Mouse (Mus musculus) embryonic fibroblast, embryonic 13.5 days (primary cell): ENCODE results near the gene Dusp15. TPM values are rescaled to one million over a fixed set of nuclear protein-coding genes. Genes with fewer than 3 reads are reported as not detected.
A peak's percentile ranks its signal among the peaks of the same experiment; 100 is the strongest.

Experiments used
- H3K27ac ChIP-seq: 2 replicates; pipeline ENCODE4 v1.5.1; 2012; ENCODE audit warnings: low read length, control low read depth, inconsistent platforms; ENCODE audit not compliant: insufficient read depth
- H3K4me1 ChIP-seq: 2 replicates; pipeline ENCODE4 v1.6.1; 2011; ENCODE audit warnings: low read length; ENCODE audit not compliant: control insufficient read depth, insufficient read depth
- H3K4me3 ChIP-seq: 2 replicates; pipeline ENCODE4 v1.5.1; 2011; ENCODE audit warnings: mild to moderate bottlenecking, control low read depth, low read length; ENCODE audit not compliant: insufficient read depth
- CTCF ChIP-seq: IDR thresholded peaks from 2 replicates; pipeline ENCODE4 v1.5.1; 2011; ENCODE audit warnings: mild to moderate bottlenecking, control low read depth, low read length, moderate library complexity, borderline replicate concordance; ENCODE audit not compliant: insufficient read depth
- POLR2A ChIP-seq: IDR thresholded peaks from 2 replicates; pipeline ENCODE4 v1.6.1; 2011; ENCODE audit warnings: low read depth, mild to moderate bottlenecking, control low read depth, low read length, moderate library complexity
- polyA plus RNA-seq: library from polyadenylated mRNA; stranded (reverse); fragments of >200 nt; gene quantifications from 2 replicates; pipeline ENCODE4 v1.2.4, GENCODE M21; 2011; ENCODE audit warnings: low read depth; ENCODE audit not compliant: missing spikeins, insufficient read length

Dusp15 gene
- 2.2 and 3.5 TPM in 2 replicates for polyA plus RNA-seq

GRCm38 (mm10) chr2:152951065-152951849 is at the start of gene Dusp15:
Gene Dusp15, minus strand, starts transcription at chr2:152951698.
- TF ChIP-seq CTCF (no peak), POLR2A (no peak)
- Histone ChIP-seq H3K4me3 (peak within 1 kb of the TSS; percentile 53), H3K27ac (no peak within 1 kb of the TSS), H3K4me1 (no peaks in the 10 kb centered on the region)

- Histone ChIP-seq H3K4me1 (no peaks in the 10 kb centered on the region), H3K4me3 (no peak overlapping the region), H3K27ac (no peak overlapping the region)
- no peak for TF ChIP-seq POLR2A
- no peak for TF ChIP-seq CTCF
Measured at GRCm38 (mm10) chr2:152997046-152997445, 45.5 kb upstream of the Dusp15 start.

DNA sequence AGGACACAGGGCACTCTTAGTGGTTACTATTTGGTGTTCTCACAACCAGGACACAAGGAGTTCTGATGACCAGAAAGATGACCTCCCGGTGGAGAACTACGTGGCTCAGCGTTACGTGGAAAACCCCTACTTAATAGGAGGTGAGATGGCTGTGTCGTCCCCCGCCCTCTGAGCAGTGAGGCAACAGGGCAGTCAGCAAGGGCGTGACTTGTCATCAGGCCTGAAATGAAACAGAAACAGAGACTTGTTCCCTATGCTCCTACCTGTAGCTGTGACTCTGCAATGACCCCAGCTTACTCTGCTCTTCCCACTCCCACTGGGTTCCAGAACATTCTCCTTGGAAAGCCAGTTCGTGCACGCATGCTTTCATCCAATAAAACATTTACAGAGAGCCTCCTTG is 40.0 kb upstream of the Dusp15 start:
- no peak overlapping the region for H3K4me3 ChIP-seq
- no peaks in the 10 kb centered on the region for H3K4me1 ChIP-seq
- H3K27ac ChIP-seq = no peak overlapping the region
- TF ChIP-seq POLR2A (no peak), CTCF (no peak)

- TF ChIP-seq POLR2A (no peak), CTCF (no peak)
- no peaks in the 10 kb centered on the region for H3K4me1 ChIP-seq
- no peak overlapping the region for H3K27ac ChIP-seq
- H3K4me3 ChIP-seq = no peak overlapping the region
Measured at GRCm38 (mm10) chr2:152985582-152985981, 34.1 kb upstream of the Dusp15 start.

- TF ChIP-seq CTCF = no peak
- TF ChIP-seq POLR2A = no peak
- H3K27ac ChIP-seq = no peak overlapping the region
- no peak overlapping the region for H3K4me3 ChIP-seq
- no peaks in the 10 kb centered on the region; the same call in 1 of the 2 replicates for H3K4me1 ChIP-seq
Measured at GRCm38 (mm10) chr2:152976991-152977390, 25.5 kb upstream of the Dusp15 start.

DNA sequence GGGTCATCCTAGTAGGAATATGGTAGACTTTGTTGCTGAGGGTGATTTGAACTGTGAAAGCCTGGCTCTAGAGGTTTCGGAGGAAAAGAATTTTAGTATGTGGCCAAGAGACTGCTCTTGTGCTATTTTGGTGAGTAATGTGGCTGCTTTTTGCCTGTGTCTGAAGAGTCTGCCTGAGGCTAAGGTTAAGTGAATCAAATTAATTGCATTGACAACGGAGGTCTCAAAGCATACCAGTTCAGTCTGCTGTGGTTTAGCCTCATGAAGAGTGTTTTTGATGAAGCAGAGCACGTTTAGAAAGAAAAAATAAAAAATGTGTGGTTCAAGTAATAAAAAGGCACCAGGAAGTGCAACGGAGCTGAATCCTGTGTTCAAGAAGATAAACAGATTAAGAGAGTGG is 14.1 kb upstream of the Dusp15 start:
- no peak for TF ChIP-seq POLR2A
- no peak for TF ChIP-seq CTCF
- H3K4me3 ChIP-seq = no peak overlapping the region
- H3K4me1 ChIP-seq = no peaks in the 10 kb centered on the region
- no peak overlapping the region for H3K27ac ChIP-seq

DNA sequence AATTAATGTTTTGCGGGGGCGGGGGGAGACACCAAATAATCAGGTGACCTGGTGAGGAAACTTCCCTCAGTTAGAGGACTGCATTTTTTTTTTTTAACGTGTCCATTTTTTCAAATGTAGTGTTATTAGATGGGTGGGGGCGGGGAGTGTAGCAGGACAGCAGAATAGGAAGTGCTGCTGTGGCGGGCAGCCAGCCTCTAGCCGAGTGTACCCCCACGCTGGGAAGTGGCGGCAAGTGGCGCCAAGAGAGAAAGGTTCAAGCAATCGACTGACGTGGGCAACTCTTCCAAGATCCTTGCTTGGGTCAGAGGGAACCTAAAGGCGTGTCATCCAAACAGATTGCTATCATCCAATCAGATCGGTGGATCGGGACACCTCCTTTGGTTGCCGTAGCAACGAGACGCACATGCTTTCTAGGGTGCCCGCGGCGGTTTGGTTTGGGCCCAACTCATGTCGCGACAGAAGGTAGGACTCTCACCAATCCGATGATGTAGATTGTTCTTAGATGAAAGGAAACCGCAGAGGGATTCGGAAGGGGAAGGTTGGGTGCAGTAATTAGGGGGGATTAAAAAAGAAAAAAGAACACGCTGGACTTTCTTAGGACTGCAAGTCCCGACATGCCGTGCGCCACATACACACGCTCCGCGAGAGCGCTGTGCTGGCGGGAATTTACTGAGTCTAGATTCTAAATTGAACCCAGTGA is 10.7 kb upstream of the Dusp15 start, which contains the start of gene Ttll9:
Gene Ttll9, plus strand, starts transcription at position 395 of the 703 bp plus-strand sequence.
- H3K4me1 ChIP-seq = no peaks in the 10 kb centered on the region
- TF ChIP-seq POLR2A (no peak), CTCF (no peak)
- H3K27ac ChIP-seq = no peak within 1 kb of the TSS

GRCm38 (mm10) chr2:152958116-152958515 is 6.6 kb upstream of the Dusp15 start:
- no peaks in the 10 kb centered on the region for H3K4me1 ChIP-seq
- H3K27ac ChIP-seq = no peak overlapping the region
- no peak overlapping the region for H3K4me3 ChIP-seq
- TF ChIP-seq POLR2A = no peak
- no peak for TF ChIP-seq CTCF

More for the DNA sequence above, 10.7 kb upstream of the Dusp15 start, which contains the start of gene Ttll9:
- peak within 1 kb of the TSS; percentile 59 for H3K4me3 ChIP-seq

- H3K27ac ChIP-seq = no peak overlapping the region
- H3K4me3 ChIP-seq = peak overlapping the region; percentile 53
- TF ChIP-seq POLR2A (no peak), CTCF (no peak)
- H3K4me1 ChIP-seq = no peaks in the 10 kb centered on the region
Measured at GRCm38 (mm10) chr2:152951850-152952720, 587 bp upstream of the Dusp15 start.
